Mouse (Mus musculus): ENCODE data around the gene Gpr62. TPM values are rescaled to one million over a fixed set of nuclear protein-coding genes. Genes with fewer than 3 reads are reported as not detected.

The Gpr62 gene
- total RNA-seq, 1 experiment from 2014 or later, result 0.48 TPM

DNA sequence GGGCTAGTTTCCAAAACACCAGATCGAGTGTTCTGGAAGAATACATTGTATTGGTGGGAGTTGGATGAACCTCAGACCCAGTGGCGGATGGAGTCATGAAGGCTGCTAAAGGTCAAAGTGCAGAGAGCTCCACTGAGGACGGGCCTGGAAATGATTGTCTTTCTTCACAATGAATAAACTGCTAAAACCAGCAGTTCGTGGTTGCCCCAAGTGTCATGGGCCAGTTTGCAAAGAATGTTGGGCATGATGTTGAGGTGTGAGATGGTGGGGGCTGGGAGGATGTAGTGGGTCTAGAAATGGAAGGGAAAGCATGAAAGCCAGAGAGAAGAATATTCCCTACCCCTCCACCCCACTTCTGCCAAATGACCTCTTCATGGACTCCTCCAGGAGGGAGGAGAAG lies 20.9 kb downstream of the Gpr62 start:
- ATAC-seq (replicated peaks; ENCODE audit: insufficient number of reproducible peaks, low FRiP score, low TSS enrichment, poor library complexity, severe bottlenecking), result no peak

DNA sequence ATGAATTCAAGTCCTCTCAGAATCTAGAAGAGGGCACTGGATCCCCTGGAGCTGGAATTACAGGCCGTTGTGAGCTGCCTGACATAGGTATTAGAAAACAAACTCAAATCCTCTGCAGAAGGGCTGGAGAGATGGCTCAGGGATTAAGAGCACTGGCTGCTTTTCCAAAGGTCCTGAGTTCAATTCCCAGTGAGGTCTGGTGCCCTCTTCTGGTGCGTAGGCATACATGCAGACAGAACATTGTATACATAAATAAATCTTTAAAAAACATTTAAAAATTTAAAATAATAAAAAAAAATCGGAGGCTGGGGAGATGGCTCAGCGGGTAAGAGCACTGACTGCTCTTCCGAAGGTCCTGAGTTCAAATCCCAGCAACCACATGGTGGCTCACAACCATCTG lies 23.1 kb downstream of the Gpr62 start:
- ATAC-seq (replicated peaks; ENCODE audit: insufficient number of reproducible peaks, low FRiP score, low TSS enrichment, poor library complexity, severe bottlenecking), result no peak

DNA sequence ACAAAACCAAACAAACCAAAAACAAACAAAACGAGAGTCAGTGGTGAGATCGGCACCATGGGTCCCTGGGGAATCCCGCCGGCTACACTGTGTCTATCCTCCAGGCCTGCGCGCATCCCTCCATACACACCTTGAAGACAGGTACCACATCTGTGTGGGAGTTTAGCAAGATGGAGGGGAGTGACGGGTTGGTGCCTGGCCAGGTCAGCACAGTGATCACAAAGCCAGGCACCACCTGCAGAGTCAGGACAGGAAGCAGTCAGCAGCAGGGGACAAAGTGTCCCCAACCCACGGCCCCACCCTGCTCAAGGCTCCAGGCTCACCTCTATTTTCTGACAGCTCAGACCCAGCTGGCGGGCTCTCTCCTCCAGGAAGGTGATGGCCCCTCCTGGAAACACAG lies 29.2 kb downstream of the Gpr62 start:
- no peak for ATAC-seq (replicated peaks; ENCODE audit: insufficient number of reproducible peaks, low FRiP score, low TSS enrichment, poor library complexity, severe bottlenecking)

DNA sequence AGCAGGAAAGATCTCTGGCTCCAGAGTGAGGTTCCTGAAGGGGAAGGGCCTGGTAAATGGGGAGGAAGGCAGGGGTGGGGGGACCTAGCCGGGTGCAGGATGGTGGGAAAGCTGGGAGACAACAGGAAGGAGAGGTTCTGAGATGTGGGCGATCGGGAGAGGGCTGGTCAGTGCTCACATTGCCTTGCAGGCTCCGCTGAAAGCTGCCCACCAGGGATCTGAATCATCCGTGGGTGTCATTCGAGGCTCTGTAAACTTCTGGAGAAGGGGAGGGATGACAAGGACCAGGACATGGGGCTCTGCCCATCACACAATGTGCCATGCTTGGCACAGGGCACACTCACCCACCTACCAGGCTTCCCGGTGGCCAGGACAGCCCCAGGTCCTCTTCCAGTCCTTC lies 32.3 kb downstream of the Gpr62 start:
- no peak for ATAC-seq (replicated peaks; ENCODE audit: insufficient number of reproducible peaks, low FRiP score, low TSS enrichment, poor library complexity, severe bottlenecking)

DNA sequence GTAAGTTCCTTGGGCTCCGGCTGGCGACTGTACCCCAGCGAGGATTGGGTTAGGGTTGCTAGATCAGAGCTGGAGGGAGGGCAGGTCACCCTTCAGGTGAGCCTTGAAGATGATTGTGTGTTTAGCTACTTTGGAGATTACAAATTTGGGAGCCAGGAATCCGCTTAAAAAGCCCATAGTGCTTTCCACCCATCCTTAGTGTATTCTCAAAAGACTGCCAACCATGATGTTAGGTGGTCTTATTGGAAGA lies 35.8 kb downstream of the Gpr62 start:
- no peak for ATAC-seq (replicated peaks; ENCODE audit: insufficient number of reproducible peaks, low FRiP score, low TSS enrichment, poor library complexity, severe bottlenecking)

DNA sequence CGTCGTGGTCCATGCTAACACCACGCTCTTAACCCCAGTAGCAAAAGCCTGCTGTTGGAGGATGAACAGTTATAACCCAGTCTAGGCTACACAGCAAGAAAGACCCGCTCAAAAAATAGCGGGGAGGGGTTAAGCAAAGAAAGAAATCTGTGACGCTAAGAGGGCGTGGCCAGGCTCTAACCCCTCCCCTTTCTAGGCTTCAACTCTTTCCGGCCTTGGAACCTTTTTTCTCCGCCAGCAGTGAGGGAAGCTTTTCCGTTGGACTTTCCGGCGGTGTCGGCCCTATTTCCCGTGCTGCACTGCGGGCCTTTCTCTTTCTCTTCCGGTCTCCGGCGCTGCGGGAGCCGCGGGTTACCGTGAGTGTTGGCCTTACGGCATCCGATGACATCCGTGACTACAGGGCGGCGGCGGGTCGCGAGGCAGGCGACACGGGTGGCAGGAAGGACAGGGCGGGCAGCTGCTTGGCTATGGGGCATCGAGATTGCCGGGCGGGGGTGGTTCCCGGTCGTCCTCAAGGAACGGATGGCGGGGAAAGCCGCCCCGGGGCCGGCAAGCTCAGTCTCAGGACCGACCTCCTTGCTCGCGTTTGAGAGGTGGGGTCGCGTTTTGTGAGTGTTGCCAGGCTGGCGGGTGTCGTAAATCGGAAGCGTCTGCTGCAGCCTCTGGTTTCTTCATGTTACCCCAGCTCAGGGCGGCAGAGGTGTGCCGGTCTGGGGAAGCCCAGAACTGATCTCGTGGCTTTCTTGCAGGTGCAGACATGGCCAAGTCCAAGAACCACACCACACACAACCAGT lies 36.3 kb downstream of the Gpr62 start, which contains the start of gene Rpl29:
TSS of gene Rpl29 (plus strand) at position 234 of the 794 bp plus-strand sequence.
- ATAC-seq (replicated peaks; ENCODE audit: insufficient number of reproducible peaks, low FRiP score, low TSS enrichment, poor library complexity, severe bottlenecking), result peak; percentile 94

DNA sequence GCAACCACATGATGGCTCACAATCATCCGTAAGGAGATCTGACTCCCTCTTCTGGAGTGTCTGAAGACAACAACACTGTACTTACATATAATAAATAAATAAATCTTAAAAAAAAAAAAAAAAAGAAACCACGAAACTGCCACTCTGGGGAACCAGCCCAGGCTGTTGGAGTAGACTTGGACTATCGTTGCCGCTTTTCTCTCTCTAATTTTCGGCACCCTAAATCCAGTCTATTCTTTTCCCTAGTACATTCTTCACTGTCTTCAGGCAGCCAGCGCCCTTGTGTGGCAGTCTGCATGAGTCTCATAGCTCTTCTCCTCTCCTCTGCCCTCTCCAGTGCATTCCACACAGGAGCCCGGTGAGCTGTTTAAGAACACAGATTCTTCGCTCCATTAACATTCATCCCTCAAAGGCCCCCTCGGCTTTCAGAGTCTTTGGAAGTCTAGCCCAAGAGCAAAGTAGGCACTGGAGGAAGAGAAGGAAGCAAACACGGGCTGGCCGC lies 37.0 kb downstream of the Gpr62 start:
- ATAC-seq (replicated peaks; ENCODE audit: insufficient number of reproducible peaks, low FRiP score, low TSS enrichment, poor library complexity, severe bottlenecking), result 0 out of 2 replicates have a peak, but pooled peaks have one; percentile 8

DNA sequence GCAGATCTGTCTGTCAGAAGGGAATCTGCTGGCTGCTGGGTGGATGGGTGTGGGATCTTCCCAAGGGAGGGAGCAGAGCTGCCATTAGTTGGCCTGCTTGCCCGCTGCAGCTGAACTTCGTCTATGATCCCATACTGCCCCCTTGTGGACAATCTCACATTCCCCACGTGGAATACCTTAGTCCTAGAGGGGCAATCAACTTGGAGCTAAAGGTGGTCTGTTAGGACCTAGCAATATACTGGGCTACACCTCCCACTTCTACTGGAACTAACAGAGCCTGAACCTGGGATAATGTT lies 43.9 kb downstream of the Gpr62 start:
- peak; percentile 64 for ATAC-seq (replicated peaks; ENCODE audit: insufficient number of reproducible peaks, low FRiP score, low TSS enrichment, poor library complexity, severe bottlenecking)

DNA sequence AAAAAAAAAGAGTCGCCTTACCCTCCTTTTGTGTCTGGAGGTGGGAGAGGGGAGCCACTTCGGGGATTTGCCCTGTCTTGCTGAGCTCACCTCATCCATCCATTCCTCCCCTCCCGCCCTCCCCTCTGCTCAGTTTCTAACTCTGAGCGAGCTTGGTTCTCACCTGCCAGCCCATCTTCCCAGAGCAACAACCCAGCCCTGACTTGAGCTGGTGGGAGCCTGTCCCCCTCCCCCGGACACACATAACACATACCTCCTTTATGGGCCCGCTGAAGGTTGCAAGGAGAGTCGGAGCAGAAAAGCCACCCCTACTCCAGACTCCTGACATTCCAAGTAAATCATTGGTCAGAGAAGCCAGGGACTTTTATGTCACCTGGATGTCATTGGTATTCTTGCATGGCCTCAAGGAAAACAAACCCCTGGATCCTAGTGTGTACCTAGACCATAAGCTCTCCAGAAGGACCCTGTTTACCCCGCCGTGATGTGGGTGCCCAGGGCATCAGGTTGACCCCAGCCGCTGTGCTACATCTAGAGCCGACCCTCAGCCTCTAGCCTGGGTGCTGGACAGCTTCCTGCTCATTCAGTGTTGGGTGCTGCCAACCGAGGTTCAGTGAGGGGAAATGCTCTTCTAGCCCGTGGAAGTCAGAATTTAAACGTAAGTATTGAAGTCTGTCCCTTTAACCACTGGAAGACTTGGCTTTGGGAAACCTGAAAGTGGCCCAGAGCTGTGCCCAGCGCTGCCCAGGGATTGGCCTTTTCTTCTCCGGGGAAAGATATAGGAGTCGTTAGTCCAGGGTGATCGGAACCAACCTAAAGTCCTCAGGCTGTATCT lies 44.5 kb downstream of the Gpr62 start:
- no peak for ATAC-seq (replicated peaks; ENCODE audit: insufficient number of reproducible peaks, low FRiP score, low TSS enrichment, poor library complexity, severe bottlenecking)

DNA sequence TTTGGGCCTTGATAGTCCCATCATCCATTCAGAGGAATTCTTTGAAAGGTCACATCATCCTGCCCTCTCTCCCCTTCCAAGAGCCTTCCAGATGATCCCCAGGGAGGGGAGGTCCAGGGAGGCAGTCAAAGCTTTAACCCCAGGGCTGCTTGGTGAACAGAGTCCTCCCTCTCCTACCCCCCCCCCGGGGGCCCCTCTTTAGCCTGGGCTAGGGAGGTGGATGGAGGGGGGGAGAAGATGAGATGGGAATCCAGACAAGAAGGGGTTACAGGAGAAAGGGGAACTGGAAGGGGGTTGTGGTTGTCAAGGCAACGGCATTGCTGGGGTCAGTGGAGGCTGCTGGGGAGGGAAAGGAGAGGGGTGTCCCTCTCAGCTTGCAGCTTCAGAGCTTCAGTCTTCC lies 45.1 kb downstream of the Gpr62 start:
- no peak for ATAC-seq (replicated peaks; ENCODE audit: insufficient number of reproducible peaks, low FRiP score, low TSS enrichment, poor library complexity, severe bottlenecking)

DNA sequence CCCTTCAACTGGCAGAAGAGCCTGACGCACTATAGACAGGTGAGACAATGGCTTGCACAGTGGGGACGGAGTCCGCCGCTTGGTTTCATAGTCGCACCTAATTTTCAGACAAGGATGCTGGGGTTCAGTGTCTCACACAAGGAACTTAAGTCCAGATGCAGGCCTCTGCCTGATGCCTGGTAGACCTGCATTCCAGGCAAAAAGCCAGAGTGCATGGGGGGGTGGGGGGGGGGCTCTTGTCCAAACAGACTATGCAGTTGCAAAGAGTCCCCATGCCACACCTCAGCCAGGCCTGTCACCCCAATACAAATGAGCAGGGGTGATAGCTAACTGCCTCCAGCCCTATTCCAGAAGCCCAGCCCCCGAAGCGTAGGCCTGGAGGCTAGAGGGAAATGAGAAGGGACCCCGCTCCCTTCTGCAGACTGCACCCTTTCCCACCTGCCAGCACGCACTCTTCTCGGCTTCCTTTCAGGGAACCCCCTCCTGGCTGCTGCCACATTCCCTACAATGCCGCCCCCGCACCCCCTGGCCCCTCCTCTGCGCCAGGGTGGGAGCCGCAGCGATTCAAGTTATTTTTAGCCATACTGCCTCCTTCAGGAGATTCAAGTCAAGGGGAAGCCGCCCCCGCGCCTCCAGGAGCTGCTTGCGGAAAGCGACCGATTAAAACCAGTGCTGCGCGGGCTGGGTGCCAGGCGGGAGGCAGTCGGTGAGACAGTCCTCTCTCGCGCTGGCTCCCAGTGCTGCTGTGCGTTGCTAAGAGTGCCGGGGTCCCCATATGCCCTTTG lies 47.7 kb downstream of the Gpr62 start:
- no peak for ATAC-seq (replicated peaks; ENCODE audit: insufficient number of reproducible peaks, low FRiP score, low TSS enrichment, poor library complexity, severe bottlenecking)

DNA sequence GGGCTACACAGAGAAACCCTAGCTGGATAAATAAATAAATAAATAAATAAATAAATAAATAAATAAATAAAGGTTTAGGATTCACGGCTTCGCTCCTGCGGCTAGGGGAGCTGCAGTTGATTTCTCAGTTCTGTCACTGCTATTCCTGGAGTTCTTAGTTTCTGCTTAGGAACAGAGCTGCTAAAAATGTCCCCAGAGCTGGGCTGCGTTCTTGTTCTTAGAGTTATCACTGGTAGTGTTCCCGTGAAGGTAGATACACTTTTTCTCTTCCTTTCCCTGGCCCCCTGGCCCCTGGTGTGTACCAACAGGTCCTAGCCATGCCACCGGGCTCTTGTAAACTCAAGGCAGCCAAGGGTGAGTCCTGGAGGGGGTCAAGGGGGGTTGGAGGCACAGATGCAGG lies 48.9 kb downstream of the Gpr62 start:
- no peak for ATAC-seq (replicated peaks; ENCODE audit: insufficient number of reproducible peaks, low FRiP score, low TSS enrichment, poor library complexity, severe bottlenecking)

Other genes with a start within 250 kb of the Gpr62 start
- gene Tlr9, start 243.3 kb downstream of the Gpr62 start, total RNA-seq (2017), result 4.2 to 6.6 TPM (median 6.1 TPM) in 3 replicates
- gene Alas1, start 217.3 kb downstream of the Gpr62 start, total RNA-seq (2017), result 26.0 to 28.0 TPM (median 27.3 TPM) in 3 replicates
- gene Poc1a, start 184.9 kb downstream of the Gpr62 start, total RNA-seq (2017), result 0.38 to 2.4 TPM (median 0.85 TPM) in 3 replicates
- gene Dusp7, start 97.3 kb downstream of the Gpr62 start, total RNA-seq (2017), result 8.7 to 21.2 TPM (median 12.2 TPM) in 3 replicates
- 521 to 617 TPM (median 563 TPM) in 3 replicates for gene Rpl29, start 36.5 kb downstream of the Gpr62 start, total RNA-seq (2017)
- gene Acy1, start 27.6 kb downstream of the Gpr62 start, total RNA-seq (2017), result 2.8 to 9.5 TPM (median 5.4 TPM) in 3 replicates
- 2.7 to 3.3 TPM (median 3.2 TPM) in 3 replicates for gene Abhd14b, start 18.5 kb downstream of the Gpr62 start, total RNA-seq (2017)
- 1.5 to 6.5 TPM in 2 of 3 replicates, not detected in the other for gene Abhd14a, start 18.3 kb downstream of the Gpr62 start, total RNA-seq (2017)
- 1.2 to 9.7 TPM (median 2.7 TPM) in 3 replicates for gene Pcbp4, start 12.6 kb downstream of the Gpr62 start, total RNA-seq (2017)
- 27.1 to 41.0 TPM (median 35.1 TPM) in 3 replicates for gene Rrp9, start 10.0 kb upstream of the Gpr62 start, total RNA-seq (2017)
- 40.5 to 57.0 TPM (median 45.9 TPM) in 3 replicates for gene Parp3, start 11.0 kb upstream of the Gpr62 start, total RNA-seq (2017)
- not detected in 3 replicates for gene Iqcf1, start 34.0 kb upstream of the Gpr62 start, total RNA-seq (2017)
- not detected in 3 replicates for gene Iqcf5, start 48.6 kb upstream of the Gpr62 start, total RNA-seq (2017)
- gene Iqcf3, start 95.7 kb upstream of the Gpr62 start, total RNA-seq (2017), result 6.7 TPM in 1 of 3 replicates, not detected in the others
- not detected in 3 replicates for gene Iqcf4, start 105.1 kb upstream of the Gpr62 start, total RNA-seq (2017)
- not detected in 3 replicates for gene Iqcf6, start 160.6 kb upstream of the Gpr62 start, total RNA-seq (2017)
- not detected in 3 replicates for gene Grm2, start 190.1 kb upstream of the Gpr62 start, total RNA-seq (2017)
- gene Tex264, start 220.0 kb upstream of the Gpr62 start, total RNA-seq (2017), result 17.0 to 22.9 TPM (median 19.3 TPM) in 3 replicates